In genomic region chr16:55892484-55892883, GRCm38 (mm10) we compare ENCODE assay signal across 17 mouse cellular contexts. TPM values are rescaled to one million over a fixed set of nuclear protein-coding genes. Genes with fewer than 3 reads are reported as not detected.
DNase-seq lines count a peak whose midpoint lies in the region; ATAC-seq and TF ChIP-seq lines count a peak whose summit lies in the region.
"Had no signal": no experiment of that assay in that cellular context is flagged by ENCODE, and none has a peak within 500 bp of the region (broad histone marks: within the 10 kb centered on the region; RNA-seq: fewer than 3 reads in every experiment).

No protein-coding gene starts in this region.

- no peaks in the 10 kb centered on the region for H3K9me3 ChIP-seq in forebrain, postnatal 0 days (ENCODE audit: low read length)
- H3K9me3 ChIP-seq: limb, embryonic 13.5 days; neural tube, embryonic 13.5 days had no signal

- ATAC-seq in megakaryocyte, adult 5-6 weeks (ENCODE audit: poor library complexity, severe bottlenecking): peak; percentile 25; the same call in 1 of the 2 replicates
- ATAC-seq in forebrain, postnatal 0 days: no peak
- ATAC-seq: midbrain, embryonic 16.5 days had no signal

- H3K4me1 ChIP-seq in kidney, adult 2 months (ENCODE audit: control insufficient read depth, insufficient read depth, low read length): peaks cover 15% of the 10 kb centered on the region; the same call in 1 of the 2 replicates
- peaks cover 15% of the 10 kb centered on the region for H3K4me1 ChIP-seq in forebrain, postnatal 0 days (ENCODE audit: insufficient read depth)

- H3K4me2 ChIP-seq in forebrain, postnatal 0 days (ENCODE audit: low read depth): no peak overlapping the region
- H3K4me2 ChIP-seq: limb, embryonic 13.5 days; neural tube, embryonic 13.5 days had no signal

- H3K27ac ChIP-seq in kidney, adult 2 months (ENCODE audit: insufficient read depth, low read depth, low read length): no peak overlapping the region; the same call in 1 of the 2 replicates
- H3K27ac ChIP-seq in forebrain, postnatal 0 days (ENCODE audit: low read depth, low read length): no peak overlapping the region
- H3K27ac ChIP-seq: left cerebral cortex, adult 2 months; limb, embryonic 13.5 days; neural tube, embryonic 13.5 days had no signal

- WGBS in kidney, adult 2 months: 46% methylated on average over 6 of the region's 7 CpGs
- WGBS in forebrain, postnatal 0 days: 77% methylated on average over 7 of the region's 7 CpGs

- H3K27me3 ChIP-seq in kidney, adult 2 months (replicated peaks; ENCODE audit: control insufficient read depth, insufficient read depth, low read length): no peaks in the 10 kb centered on the region
- H3K27me3 ChIP-seq in forebrain, postnatal 0 days (ENCODE audit: insufficient read depth, low read length): no peaks in the 10 kb centered on the region
- H3K27me3 ChIP-seq: limb, embryonic 13.5 days; neural tube, embryonic 13.5 days had no signal

- H3K36me3 ChIP-seq in kidney, adult 2 months (ENCODE audit: control insufficient read depth, insufficient read depth, low read length): peaks cover 3% of the 10 kb centered on the region
- 0 out of 2 replicates have a peak, but pooled peaks cover 8% of the 10 kb centered on the region for H3K36me3 ChIP-seq in forebrain, postnatal 0 days (ENCODE audit: insufficient read depth)

- TF ChIP-seq POLR2A in kidney, adult 2 months (IDR thresholded peaks at IDR 0.05; ENCODE audit: low read depth, low read length): no peak

- no peak for TF ChIP-seq CTCF in kidney, adult 2 months (conservative IDR thresholded peaks at IDR 0.05; ENCODE audit: insufficient read depth, insufficient read length, low read depth, low read length)
- TF ChIP-seq CTCF in forebrain, postnatal 0 days (IDR thresholded peaks at IDR 0.05; ENCODE audit: low read depth): no peak

- peak; percentile 60 for DNase-seq in kidney, adult 2 months
- DNase-seq in kidney, adult 18-20 months: no peak
- DNase-seq in CD4-positive helper T cell, adult 2 months (ENCODE audit: low read depth, low spot score): peak; percentile 49
- DNase-seq in induced T-regulatory cell, adult 2 months (ENCODE audit: low read depth): peak; percentile 60
- no peak for DNase-seq in left cerebral cortex, adult 18-20 months (ENCODE audit: low spot score in 2 of 2)
- DNase-seq in forebrain, postnatal 0 days: no peak
- no peak for DNase-seq in cerebellum, postnatal 4 days (ENCODE audit: low spot score in 2 of 2)
- DNase-seq: adrenal gland, postnatal 25 days; cerebellum, adult 18-20 months; gastrocnemius, postnatal 36 days; lung, postnatal 36 days; right cerebral cortex, adult 18-20 months had no signal

- H3K4me3 ChIP-seq in kidney, adult 2 months (ENCODE audit: insufficient read depth, low read depth, low read length): no peak overlapping the region
- no peak overlapping the region for H3K4me3 ChIP-seq in forebrain, postnatal 0 days (ENCODE audit: low read depth, low read length)
- H3K4me3 ChIP-seq: left cerebral cortex, adult 2 months; limb, embryonic 13.5 days; neural tube, embryonic 13.5 days had no signal

- no peak overlapping the region for H3K9ac ChIP-seq in forebrain, postnatal 0 days
- H3K9ac ChIP-seq: limb, embryonic 13.5 days; neural tube, embryonic 13.5 days had no signal

RNA-seq across cellular contexts. Expression of gene Nxpe3, which starts 2.6 kb away (rescaled TPM):
- 4.6 and 4.9 TPM in 2 replicates for polyA plus RNA-seq in kidney, adult 2 months (2012; rRNA removed)
- total RNA-seq in megakaryocyte, adult 5-6 weeks (2015): 1.4 and 2.1 TPM in 2 replicates
- 2.4 and 2.8 TPM in 2 replicates for total RNA-seq in megakaryocyte, adult 5-6 weeks (2017)
- 10 to 100 TPM in 1 of 2 experiments, 1 to 10 TPM in 1; 9.7 to 11.5 TPM for total RNA-seq in left cerebral cortex, adult 18-20 months (2021)
- total RNA-seq in forebrain, postnatal 0 days (2014; rRNA removed): 1.8 and 2.2 TPM in 2 replicates
- polyA plus RNA-seq in forebrain, postnatal 0 days (2015; fragmentation: Nextera tagmentation; extraction: Ambion mirVana): 0.50 and 1.2 TPM in 2 replicates

RNA-seq across cellular contexts. Expression of gene Cep97, which starts 42.2 kb away (rescaled TPM):
- 1.5 and 2.5 TPM in 2 replicates for polyA plus RNA-seq in kidney, adult 2 months (2012; rRNA removed)
- total RNA-seq in megakaryocyte, adult 5-6 weeks (2015): 3.4 and 5.4 TPM in 2 replicates
- total RNA-seq in megakaryocyte, adult 5-6 weeks (2017): 3.0 and 7.4 TPM in 2 replicates
- 10 to 100 TPM; 13.4 TPM for total RNA-seq in left cerebral cortex, adult 18-20 months (2021)
- total RNA-seq in forebrain, postnatal 0 days (2014; rRNA removed): 9.4 and 10.0 TPM in 2 replicates
- polyA plus RNA-seq in forebrain, postnatal 0 days (2015; fragmentation: Nextera tagmentation; extraction: Ambion mirVana): 6.5 and 7.3 TPM in 2 replicates

RNA-seq across cellular contexts. Expression of gene Nfkbiz, which starts 53.8 kb away (rescaled TPM):
- polyA plus RNA-seq in kidney, adult 2 months (2012; rRNA removed): 4.7 and 5.2 TPM in 2 replicates
- 33.3 and 44.9 TPM in 2 replicates for total RNA-seq in megakaryocyte, adult 5-6 weeks (2015)
- 31.2 and 32.7 TPM in 2 replicates for total RNA-seq in megakaryocyte, adult 5-6 weeks (2017)
- 1 to 10 TPM; 4.4 to 5.2 TPM for total RNA-seq in left cerebral cortex, adult 18-20 months (2021)
- total RNA-seq in forebrain, postnatal 0 days (2014; rRNA removed): 1.9 and 2.4 TPM in 2 replicates
- polyA plus RNA-seq in forebrain, postnatal 0 days (2015; fragmentation: Nextera tagmentation; extraction: Ambion mirVana): 1.1 and 1.5 TPM in 2 replicates

Comparison
In these comparisons a context has a peak if more than half of its experiments do, and no peak if none do; other contexts are left out.
1. DNase-seq: peak in kidney, adult 2 months (single experiment), CD4-positive helper T cell, adult 2 months (single experiment) and induced T-regulatory cell, adult 2 months (single experiment); none in kidney, adult 18-20 months (single experiment), left cerebral cortex, adult 18-20 months (0 of 2), forebrain, postnatal 0 days (single experiment) and cerebellum, postnatal 4 days (0 of 2).